Mouse (Mus musculus): ENCODE results near the gene Gm26897. TPM values are rescaled to one million over a fixed set of nuclear protein-coding genes. Genes with fewer than 3 reads are reported as not detected.

The Gm26897 gene
- polyA plus RNA-seq, 1 experiment, result not detected

GRCm38 (mm10) chr5:111704326-111704725 lies 29.4 kb upstream of the Gm26897 start:
- TF ChIP-seq POLR2A (IDR thresholded peaks at IDR 0.05; ENCODE audit: low read depth, low read length), result no peak
- TF ChIP-seq CTCF (IDR thresholded peaks at IDR 0.05; ENCODE audit: extremely low read depth, insufficient read depth, insufficient read length, insufficient replicate concordance), result no peak
- WGBS, result 89% methylated on average over 11 of the region's 11 CpGs

GRCm38 (mm10) chr5:111709195-111709901 lies 24.4 kb upstream of the Gm26897 start:
- no peak overlapping the region for H3K27ac ChIP-seq (ENCODE audit: insufficient read depth, low read length)
- no peak for DNase-seq (ENCODE audit: low read depth in 1 of 2, low spot score in 2 of 2)
- no peaks in the 10 kb centered on the region for H3K36me3 ChIP-seq (ENCODE audit: control insufficient read depth, insufficient read depth, low read length)
- no peaks in the 10 kb centered on the region for H3K4me1 ChIP-seq (ENCODE audit: control insufficient read depth, insufficient read depth, insufficient read length)
- TF ChIP-seq POLR2A (IDR thresholded peaks at IDR 0.05; ENCODE audit: low read depth, low read length) (no peak), CTCF (IDR thresholded peaks at IDR 0.05; ENCODE audit: extremely low read depth, insufficient read depth, insufficient read length, insufficient replicate concordance) (no peak)
- H3K4me3 ChIP-seq (ENCODE audit: extremely low read depth, insufficient read depth, insufficient read length), result no peak overlapping the region
- H3K27me3 ChIP-seq (ENCODE audit: control insufficient read depth, insufficient read depth, low read length), result no peaks in the 10 kb centered on the region
- 71% methylated on average over 8 of the region's 8 CpGs for WGBS

More at GRCm38 (mm10) chr5:111704326-111704725, 29.4 kb upstream of the Gm26897 start:
- Histone ChIP-seq H3K36me3 (ENCODE audit: control insufficient read depth, insufficient read depth, low read length) (no peaks in the 10 kb centered on the region), H3K27me3 (ENCODE audit: control insufficient read depth, insufficient read depth, low read length) (no peaks in the 10 kb centered on the region), H3K4me1 (ENCODE audit: control insufficient read depth, insufficient read depth, insufficient read length) (no peaks in the 10 kb centered on the region), H3K4me3 (ENCODE audit: extremely low read depth, insufficient read depth, insufficient read length) (no peak overlapping the region), H3K27ac (ENCODE audit: insufficient read depth, low read length) (no peak overlapping the region)
- DNase-seq (ENCODE audit: low read depth in 1 of 2, low spot score in 2 of 2), result no peak

- no peak overlapping the region for H3K27ac ChIP-seq (ENCODE audit: insufficient read depth, low read length)
- no peaks in the 10 kb centered on the region for H3K27me3 ChIP-seq (ENCODE audit: control insufficient read depth, insufficient read depth, low read length)
- H3K4me1 ChIP-seq (ENCODE audit: control insufficient read depth, insufficient read depth, insufficient read length), result no peaks in the 10 kb centered on the region
- no peaks in the 10 kb centered on the region for H3K36me3 ChIP-seq (ENCODE audit: control insufficient read depth, insufficient read depth, low read length)
- no peak overlapping the region for H3K4me3 ChIP-seq (ENCODE audit: extremely low read depth, insufficient read depth, insufficient read length)
- 65% methylated on average over 3 of the region's 3 CpGs for WGBS
- DNase-seq (ENCODE audit: low read depth in 1 of 2, low spot score in 2 of 2), result no peak
- TF ChIP-seq POLR2A (IDR thresholded peaks at IDR 0.05; ENCODE audit: low read depth, low read length) (no peak), CTCF (IDR thresholded peaks at IDR 0.05; ENCODE audit: extremely low read depth, insufficient read depth, insufficient read length, insufficient replicate concordance) (no peak)
Measured at GRCm38 (mm10) chr5:111719018-111719417, 14.7 kb upstream of the Gm26897 start.

DNA sequence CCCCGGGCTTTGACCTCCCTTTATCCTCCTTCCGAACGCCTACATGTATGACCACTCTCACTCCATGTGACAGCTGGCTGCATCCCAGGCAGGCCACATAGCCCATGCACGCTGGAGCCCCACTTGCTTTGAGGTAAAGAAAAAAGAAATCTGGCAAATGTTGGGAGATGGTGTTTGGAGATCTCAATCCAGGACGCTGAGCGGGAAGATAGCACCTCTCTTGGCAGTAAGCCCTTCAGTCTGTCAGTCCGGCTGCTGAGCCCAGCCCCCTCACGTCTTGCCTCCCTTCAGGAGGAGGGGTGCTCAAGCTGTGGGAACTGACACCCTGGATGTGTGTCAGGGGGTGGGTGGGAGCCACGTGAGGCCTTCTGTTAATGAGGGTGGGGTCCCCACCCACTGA lies 13.0 kb upstream of the Gm26897 start:
- TF ChIP-seq POLR2A (IDR thresholded peaks at IDR 0.05; ENCODE audit: low read depth, low read length) (no peak), CTCF (IDR thresholded peaks at IDR 0.05; ENCODE audit: extremely low read depth, insufficient read depth, insufficient read length, insufficient replicate concordance) (no peak)
- Histone ChIP-seq H3K4me1 (ENCODE audit: control insufficient read depth, insufficient read depth, insufficient read length) (no peaks in the 10 kb centered on the region), H3K27me3 (ENCODE audit: control insufficient read depth, insufficient read depth, low read length) (no peaks in the 10 kb centered on the region), H3K4me3 (ENCODE audit: extremely low read depth, insufficient read depth, insufficient read length) (no peak overlapping the region), H3K27ac (ENCODE audit: insufficient read depth, low read length) (no peak overlapping the region), H3K36me3 (ENCODE audit: control insufficient read depth, insufficient read depth, low read length) (no peaks in the 10 kb centered on the region)
- DNase-seq (ENCODE audit: low read depth in 1 of 2, low spot score in 2 of 2), result no peak
- 75% methylated on average over 9 of the region's 9 CpGs for WGBS

DNA sequence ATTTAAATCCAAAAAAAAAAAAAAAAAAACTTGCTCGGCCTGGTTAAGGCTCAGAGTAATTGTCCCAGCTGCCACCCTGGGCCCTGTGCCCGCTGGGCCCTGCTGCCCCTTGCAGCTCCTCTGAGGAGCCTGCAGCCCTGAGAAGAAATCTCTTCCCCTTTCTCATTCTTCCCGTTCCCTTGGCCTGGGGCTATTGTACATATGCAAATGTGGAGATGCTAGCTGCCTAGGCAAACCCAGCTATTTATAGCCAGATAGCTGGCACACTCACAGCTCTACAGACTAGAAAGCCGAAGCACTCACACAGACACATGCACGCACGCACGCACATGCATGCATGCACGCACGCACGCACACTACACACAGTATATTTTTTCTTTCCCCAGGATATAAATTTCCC lies 9.0 kb upstream of the Gm26897 start:
- no peak overlapping the region for H3K4me3 ChIP-seq (ENCODE audit: extremely low read depth, insufficient read depth, insufficient read length)
- H3K27ac ChIP-seq (ENCODE audit: insufficient read depth, low read length), result no peak overlapping the region
- no peaks in the 10 kb centered on the region for H3K36me3 ChIP-seq (ENCODE audit: control insufficient read depth, insufficient read depth, low read length)
- H3K4me1 ChIP-seq (ENCODE audit: control insufficient read depth, insufficient read depth, insufficient read length), result no peaks in the 10 kb centered on the region
- 47% methylated on average over 10 of the region's 10 CpGs for WGBS
- H3K27me3 ChIP-seq (ENCODE audit: control insufficient read depth, insufficient read depth, low read length), result no peaks in the 10 kb centered on the region
- TF ChIP-seq POLR2A (IDR thresholded peaks at IDR 0.05; ENCODE audit: low read depth, low read length) (no peak), CTCF (IDR thresholded peaks at IDR 0.05; ENCODE audit: extremely low read depth, insufficient read depth, insufficient read length, insufficient replicate concordance) (no peak)
- no peak for DNase-seq (ENCODE audit: low read depth in 1 of 2, low spot score in 2 of 2)

- no peak overlapping the region for H3K27ac ChIP-seq (ENCODE audit: insufficient read depth, low read length)
- H3K36me3 ChIP-seq (ENCODE audit: control insufficient read depth, insufficient read depth, low read length), result no peaks in the 10 kb centered on the region
- no peaks in the 10 kb centered on the region for H3K4me1 ChIP-seq (ENCODE audit: control insufficient read depth, insufficient read depth, insufficient read length)
- no peak for TF ChIP-seq POLR2A (IDR thresholded peaks at IDR 0.05; ENCODE audit: low read depth, low read length)
- no peak for TF ChIP-seq CTCF (IDR thresholded peaks at IDR 0.05; ENCODE audit: extremely low read depth, insufficient read depth, insufficient read length, insufficient replicate concordance)
- no peak overlapping the region for H3K4me3 ChIP-seq (ENCODE audit: extremely low read depth, insufficient read depth, insufficient read length)
- WGBS, result 79% methylated on average over 22 of the region's 22 CpGs
- no peaks in the 10 kb centered on the region for H3K27me3 ChIP-seq (ENCODE audit: control insufficient read depth, insufficient read depth, low read length)
- DNase-seq (ENCODE audit: low read depth in 1 of 2, low spot score in 2 of 2), result no peak
Measured at GRCm38 (mm10) chr5:111725195-111725920, 8.4 kb upstream of the Gm26897 start.

DNA sequence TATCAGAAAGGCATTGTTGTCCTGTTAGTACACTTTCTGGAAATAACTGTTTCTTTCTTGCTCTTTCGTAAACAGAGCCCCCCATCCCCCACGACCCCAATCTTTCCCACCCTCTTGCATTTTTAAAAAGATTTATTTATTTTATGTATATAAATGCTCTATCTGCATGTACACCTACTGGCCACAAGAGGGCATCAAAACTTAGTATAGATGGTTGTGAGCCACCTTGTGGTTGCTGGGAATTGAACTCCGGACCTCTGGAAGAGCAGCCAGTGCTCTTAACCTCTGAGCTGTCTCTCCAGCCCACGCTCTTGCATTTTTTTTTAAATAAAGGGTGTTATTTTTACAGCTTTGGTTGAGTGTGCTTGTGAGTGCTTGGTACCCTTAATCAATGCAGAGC lies 5.3 kb upstream of the Gm26897 start:
- Histone ChIP-seq H3K4me3 (ENCODE audit: extremely low read depth, insufficient read depth, insufficient read length) (no peak overlapping the region), H3K27ac (ENCODE audit: insufficient read depth, low read length) (no peak overlapping the region), H3K27me3 (ENCODE audit: control insufficient read depth, insufficient read depth, low read length) (no peaks in the 10 kb centered on the region), H3K36me3 (ENCODE audit: control insufficient read depth, insufficient read depth, low read length) (no peaks in the 10 kb centered on the region), H3K4me1 (ENCODE audit: control insufficient read depth, insufficient read depth, insufficient read length) (no peaks in the 10 kb centered on the region)
- DNase-seq (ENCODE audit: low read depth in 1 of 2, low spot score in 2 of 2), result no peak
- 73% methylated on average over 4 of the region's 4 CpGs for WGBS
- TF ChIP-seq CTCF (IDR thresholded peaks at IDR 0.05; ENCODE audit: extremely low read depth, insufficient read depth, insufficient read length, insufficient replicate concordance), result no peak
- TF ChIP-seq POLR2A (IDR thresholded peaks at IDR 0.05; ENCODE audit: low read depth, low read length), result no peak
